Mouse (Mus musculus): ENCODE measurements around the gene Yif1a. TPM values are rescaled to one million over a fixed set of nuclear protein-coding genes. Genes with fewer than 3 reads are reported as not detected.
A peak's percentile ranks its signal among the peaks of the same experiment; 100 is the strongest.

Yif1a gene
- polyA plus RNA-seq, 1 experiment from 2014 or later, result 62.4 TPM

- peak overlapping the region; percentile 88 for H3K27ac ChIP-seq
- H3K4me1 ChIP-seq, result peaks cover 65% of the 10 kb centered on the region
- H3K36me3 ChIP-seq (ENCODE audit: poor library complexity, severe bottlenecking), result peaks cover 49% of the 10 kb centered on the region
- H3K4me3 ChIP-seq, result peak overlapping the region; percentile 61
- H3K4me2 ChIP-seq, result peak overlapping the region; percentile 71
- no peak for ATAC-seq
- WGBS, result 19% methylated on average over 9 of the region's 9 CpGs
- peak overlapping the region; percentile 83 for H3K9ac ChIP-seq
- H3K9me3 ChIP-seq (replicated peaks), result no peaks in the 10 kb centered on the region
- no peaks in the 10 kb centered on the region for H3K27me3 ChIP-seq
Observed at GRCm38 (mm10) chr19:5095887-5096474, 7.6 kb downstream of the Yif1a start.

DNA sequence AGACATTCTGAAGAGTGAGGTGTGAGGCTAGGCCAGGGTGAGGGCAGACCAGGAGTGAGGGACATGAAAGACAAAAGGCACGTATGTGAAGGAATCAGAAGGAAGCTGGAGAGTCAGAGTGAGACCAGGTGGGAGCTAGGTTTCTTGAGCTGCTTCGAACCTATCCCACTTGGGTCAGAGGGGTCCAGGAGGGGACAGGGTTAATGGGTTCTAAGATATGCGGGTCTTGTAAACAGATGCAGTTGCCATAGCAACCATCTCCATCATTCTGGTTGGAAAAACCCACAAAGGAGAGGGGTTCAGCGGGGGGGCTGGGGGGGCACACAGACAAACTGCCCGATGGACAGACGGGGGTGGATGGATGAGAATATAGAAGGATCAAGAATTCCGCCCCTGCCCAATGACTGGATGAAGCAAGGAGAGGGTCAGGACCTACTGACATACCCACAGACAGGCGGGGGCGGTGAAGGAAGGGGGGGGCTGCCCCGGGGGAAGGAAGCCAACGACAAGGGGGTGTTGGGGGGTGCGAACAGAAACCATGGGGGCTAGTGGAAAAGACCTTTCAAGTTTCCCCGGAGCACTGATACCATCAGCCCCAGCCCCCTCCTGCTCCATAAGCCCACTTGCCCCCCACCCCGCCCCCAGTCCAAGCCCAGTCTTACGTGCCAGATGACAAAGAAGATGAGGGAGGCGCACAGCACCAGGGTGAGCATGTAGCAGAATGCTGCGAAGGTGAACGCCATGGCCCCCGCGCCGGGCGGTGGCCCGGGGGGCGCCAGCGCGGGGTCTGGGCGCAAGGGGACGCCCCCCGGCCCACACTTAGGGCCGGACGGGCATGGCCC, 9.4 kb downstream of the Yif1a start:
- 4% methylated on average over 30 of the region's 31 CpGs for WGBS
- Histone ChIP-seq H3K36me3 (ENCODE audit: poor library complexity, severe bottlenecking) (peaks cover 49% of the 10 kb centered on the region), H3K9ac (peak overlapping the region; percentile 83), H3K27ac (peak overlapping the region; percentile 86), H3K9me3 (replicated peaks) (no peaks in the 10 kb centered on the region), H3K4me2 (peak overlapping the region; percentile 71), H3K27me3 (no peaks in the 10 kb centered on the region), H3K4me1 (peaks cover 65% of the 10 kb centered on the region), H3K4me3 (peak overlapping the region; percentile 61)
- peak; percentile 20 for ATAC-seq

DNA sequence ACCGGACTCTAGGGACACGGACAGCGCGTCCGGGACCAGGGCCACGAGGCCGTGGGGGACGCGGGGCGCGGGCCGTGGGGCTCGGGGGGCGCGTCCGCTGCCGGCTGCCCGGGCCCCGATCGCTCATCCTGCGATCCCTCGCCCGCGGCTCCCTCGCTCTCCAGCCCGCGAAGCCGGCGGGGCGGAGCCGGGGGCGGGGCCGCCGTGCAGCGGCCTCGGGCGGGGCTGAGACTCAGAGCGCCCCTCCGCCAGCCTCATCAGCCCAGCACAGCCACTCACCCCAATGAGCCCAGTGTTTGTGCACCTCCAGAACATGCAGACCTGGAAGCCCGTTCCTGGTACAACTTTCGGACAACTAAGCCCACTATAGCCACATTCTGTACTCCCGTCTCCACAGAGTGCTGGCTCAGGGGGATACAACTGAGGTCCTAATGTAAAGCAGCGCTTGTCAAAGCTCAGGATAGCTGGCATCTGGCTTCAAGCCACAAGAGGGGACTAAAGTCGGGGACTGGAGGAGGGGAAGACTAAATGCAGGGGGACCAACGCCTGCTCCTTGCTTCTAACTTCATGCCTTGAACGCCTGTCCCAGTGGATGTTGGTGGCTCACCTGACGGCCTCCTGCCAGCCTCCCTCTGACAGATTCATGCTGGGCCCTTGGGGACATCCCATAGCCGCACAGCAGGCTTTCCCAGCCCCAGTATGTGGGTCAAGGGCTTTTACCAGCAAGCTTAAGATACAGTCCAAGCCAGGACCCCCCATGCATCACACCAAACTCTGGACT, 10.2 kb downstream of the Yif1a start, which contains the start of gene Cnih2:
Gene Cnih2, minus strand, starts transcription at position 159 of the 781 bp plus-strand sequence.
- WGBS, result 4% methylated on average over 44 of the region's 48 CpGs
- H3K27ac ChIP-seq, result peak within 1 kb of the TSS; percentile 86
- peak within 1 kb of the TSS; percentile 71 for H3K4me2 ChIP-seq
- H3K36me3 ChIP-seq (ENCODE audit: poor library complexity, severe bottlenecking), result peaks cover 49% of the 10 kb centered on the region
- H3K4me3 ChIP-seq, result peak within 1 kb of the TSS; percentile 61
- H3K9me3 ChIP-seq (replicated peaks), result no peaks in the 10 kb centered on the region
- H3K9ac ChIP-seq, result peak within 1 kb of the TSS; percentile 83
- ATAC-seq, result peak; percentile 68
- H3K27me3 ChIP-seq, result no peaks in the 10 kb centered on the region
- H3K4me1 ChIP-seq, result peaks cover 58% of the 10 kb centered on the region

DNA sequence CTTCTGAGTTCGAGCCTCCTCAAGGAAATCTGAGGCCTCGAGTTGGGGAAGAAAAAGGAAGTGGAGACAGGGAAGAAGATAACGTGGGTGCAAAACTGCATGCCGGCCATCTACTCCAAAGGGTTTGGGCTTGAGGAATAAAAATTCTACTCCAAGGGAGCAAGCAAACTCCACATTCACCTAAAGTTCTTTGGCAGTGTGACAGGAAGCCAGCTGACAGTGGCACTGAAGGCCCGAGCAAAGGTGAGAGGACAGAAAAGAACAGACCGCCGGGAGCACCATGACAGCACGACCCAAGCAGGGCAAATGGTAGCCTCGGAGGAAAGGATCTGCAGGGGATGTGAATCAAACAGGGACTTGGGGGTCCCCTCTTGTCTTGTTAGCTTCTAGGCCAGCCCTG, 17.7 kb downstream of the Yif1a start:
- H3K9ac ChIP-seq, result peak overlapping the region; percentile 93
- no peak for ATAC-seq
- peak overlapping the region; percentile 77 for H3K4me3 ChIP-seq
- peaks cover 21% of the 10 kb centered on the region for H3K4me1 ChIP-seq
- H3K9me3 ChIP-seq (replicated peaks), result no peaks in the 10 kb centered on the region
- peaks cover 73% of the 10 kb centered on the region for H3K36me3 ChIP-seq (ENCODE audit: poor library complexity, severe bottlenecking)
- no peaks in the 10 kb centered on the region for H3K27me3 ChIP-seq
- peak overlapping the region; percentile 87 for H3K4me2 ChIP-seq
- peak overlapping the region; percentile 91 for H3K27ac ChIP-seq
- WGBS, result 21% methylated on average over 9 of the region's 9 CpGs

GRCm38 (mm10) chr19:5106731-5107191, 18.4 kb downstream of the Yif1a start, which contains the start of gene Rab1b:
Rab1b (minus strand) TSS chr19:5107072.
- H3K9ac ChIP-seq, result peak within 1 kb of the TSS; percentile 93
- no peaks in the 10 kb centered on the region for H3K27me3 ChIP-seq
- H3K27ac ChIP-seq, result peak within 1 kb of the TSS; percentile 91
- no peaks in the 10 kb centered on the region for H3K9me3 ChIP-seq (replicated peaks)
- peak within 1 kb of the TSS; percentile 77 for H3K4me3 ChIP-seq
- peaks cover 21% of the 10 kb centered on the region for H3K4me1 ChIP-seq
- peak within 1 kb of the TSS; percentile 87 for H3K4me2 ChIP-seq
- H3K36me3 ChIP-seq (ENCODE audit: poor library complexity, severe bottlenecking), result peaks cover 73% of the 10 kb centered on the region
- WGBS, result 0% methylated on average over 31 of the region's 46 CpGs
- ATAC-seq, result peak; percentile 97

GRCm38 (mm10) chr19:5107556-5108270, 19.4 kb downstream of the Yif1a start:
- H3K4me1 ChIP-seq, result peaks cover 21% of the 10 kb centered on the region
- WGBS, result 78% methylated on average over 18 of the region's 18 CpGs
- H3K27me3 ChIP-seq, result no peaks in the 10 kb centered on the region
- no peak overlapping the region for H3K4me3 ChIP-seq
- no peaks in the 10 kb centered on the region for H3K9me3 ChIP-seq (replicated peaks)
- H3K9ac ChIP-seq, result peak overlapping the region; percentile 12; the same call in 1 of the 2 replicates
- H3K27ac ChIP-seq, result no peak overlapping the region
- H3K36me3 ChIP-seq (ENCODE audit: poor library complexity, severe bottlenecking), result peaks cover 73% of the 10 kb centered on the region
- ATAC-seq, result peak; percentile 5; the same call in 1 of the 2 replicates
- H3K4me2 ChIP-seq, result peak overlapping the region; percentile 87; the same call in 1 of the 2 replicates

DNA sequence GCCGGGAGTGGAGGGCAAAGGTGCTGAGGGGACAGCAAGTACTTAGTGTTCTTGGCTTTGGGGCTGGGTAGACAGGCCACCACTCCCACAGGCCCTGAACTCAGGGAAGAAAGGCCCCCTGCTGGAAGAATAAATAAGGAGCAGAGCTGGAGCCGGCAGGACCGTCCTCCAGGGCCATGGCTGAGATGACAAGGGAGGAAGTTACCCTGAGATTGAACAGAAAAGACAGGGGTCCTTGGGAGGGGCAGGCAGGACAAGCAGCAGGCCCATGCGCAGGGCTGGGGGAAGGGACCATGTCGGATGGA, 19.9 kb downstream of the Yif1a start:
- peaks cover 72% of the 10 kb centered on the region for H3K36me3 ChIP-seq (ENCODE audit: poor library complexity, severe bottlenecking)
- no peak overlapping the region for H3K4me2 ChIP-seq
- peaks cover 21% of the 10 kb centered on the region for H3K4me1 ChIP-seq
- no peak overlapping the region for H3K9ac ChIP-seq
- H3K4me3 ChIP-seq, result no peak overlapping the region
- 32% methylated on average over 5 of the region's 5 CpGs for WGBS
- no peak for ATAC-seq
- H3K27ac ChIP-seq, result no peak overlapping the region
- no peaks in the 10 kb centered on the region for H3K9me3 ChIP-seq (replicated peaks)
- no peaks in the 10 kb centered on the region for H3K27me3 ChIP-seq

DNA sequence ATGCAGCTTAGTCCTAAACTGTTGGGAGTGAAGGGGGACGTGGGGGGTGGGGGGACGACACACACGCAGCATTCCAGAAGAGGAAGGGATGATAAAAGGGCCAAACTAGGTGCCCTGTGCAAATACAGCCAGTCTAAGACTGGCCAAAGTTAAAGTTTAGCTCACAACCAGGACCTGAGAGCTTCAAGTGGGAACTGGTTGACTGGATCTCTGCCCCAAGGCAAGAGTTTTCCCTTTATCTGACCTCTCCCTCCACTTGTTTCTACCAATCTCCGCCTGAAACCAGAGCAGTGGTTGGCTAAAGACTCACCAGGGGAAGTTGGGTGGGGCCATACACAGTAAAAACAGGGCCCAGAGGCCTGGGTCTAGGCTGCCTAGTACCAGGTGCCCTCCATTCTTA, 20.4 kb downstream of the Yif1a start:
- Histone ChIP-seq H3K4me1 (peaks cover 21% of the 10 kb centered on the region), H3K36me3 (ENCODE audit: poor library complexity, severe bottlenecking) (peaks cover 72% of the 10 kb centered on the region), H3K9ac (no peak overlapping the region), H3K27me3 (no peaks in the 10 kb centered on the region), H3K4me2 (no peak overlapping the region), H3K9me3 (replicated peaks) (no peaks in the 10 kb centered on the region), H3K4me3 (no peak overlapping the region), H3K27ac (no peak overlapping the region)
- WGBS, result 59% methylated on average over 4 of the region's 4 CpGs
- no peak for ATAC-seq

- Histone ChIP-seq H3K4me2 (no peak overlapping the region), H3K4me1 (peaks cover 23% of the 10 kb centered on the region), H3K4me3 (no peak overlapping the region), H3K36me3 (ENCODE audit: poor library complexity, severe bottlenecking) (peaks cover 69% of the 10 kb centered on the region), H3K27ac (no peak overlapping the region), H3K27me3 (no peaks in the 10 kb centered on the region), H3K9me3 (replicated peaks) (no peaks in the 10 kb centered on the region), H3K9ac (0 out of 2 replicates have a peak overlapping the region, but pooled peaks have one; percentile 26)
- ATAC-seq, result no peak
- 72% methylated on average over 19 of the region's 19 CpGs for WGBS
Observed at GRCm38 (mm10) chr19:5109659-5110453, 21.5 kb downstream of the Yif1a start.

- no peak for ATAC-seq
- H3K9ac ChIP-seq, result peak overlapping the region; percentile 23; the same call in 1 of the 2 replicates
- no peak overlapping the region for H3K27ac ChIP-seq
- peaks cover 63% of the 10 kb centered on the region for H3K36me3 ChIP-seq (ENCODE audit: poor library complexity, severe bottlenecking)
- H3K4me1 ChIP-seq, result peaks cover 20% of the 10 kb centered on the region
- H3K9me3 ChIP-seq (replicated peaks), result no peaks in the 10 kb centered on the region
- 89% methylated on average over 7 of the region's 7 CpGs for whole genome bisulfite sequencing
- no peaks in the 10 kb centered on the region for H3K27me3 ChIP-seq
- no peak overlapping the region for H3K4me3 ChIP-seq
- no peak overlapping the region for H3K4me2 ChIP-seq
Observed at GRCm38 (mm10) chr19:5113783-5114182, 25.4 kb downstream of the Yif1a start.

Measured in forebrain, embryonic 13.5 days (tissue).